Mouse (Mus musculus): ENCODE results near the gene Olfml2a.

Gene Olfml2a

GRCm38 (mm10) chr2:39011971-39012370 is 80.2 kb downstream of the Olfml2a start:
- DNase-seq (ENCODE audit: low read depth) = no peak

DNA sequence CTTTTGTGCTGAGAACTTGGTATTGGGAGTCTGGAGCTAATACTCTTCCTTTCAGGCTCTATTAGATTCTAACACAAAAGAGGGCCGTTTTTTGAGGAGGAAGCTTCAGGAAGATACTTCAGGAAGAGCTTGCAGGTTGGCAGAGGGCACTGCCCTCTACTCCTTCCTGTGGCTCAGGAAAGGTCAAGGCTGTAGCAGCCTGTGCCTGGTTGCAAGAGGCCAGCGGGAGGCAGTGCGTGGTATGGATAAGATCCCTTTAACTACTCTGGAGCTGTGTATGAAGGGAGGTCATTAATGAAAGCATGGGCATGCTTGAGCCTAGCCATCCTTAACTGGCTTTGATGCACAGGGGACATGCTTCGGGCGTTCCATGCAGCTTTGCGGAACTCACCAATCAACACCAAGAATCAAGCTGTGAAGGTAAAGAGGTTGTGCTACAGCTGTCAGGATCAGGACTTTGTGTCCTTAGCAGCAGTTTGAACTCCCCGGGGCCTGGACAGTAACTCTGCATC is 81.0 kb downstream of the Olfml2a start:
- DNase-seq (ENCODE audit: low read depth) = no peak

Measured in induced T-regulatory cell, adult 2 months (primary cell).